Mouse (Mus musculus) intestine, postnatal 0 days (tissue): ENCODE data around the gene Mks1. TPM values are rescaled to one million over a fixed set of nuclear protein-coding genes. Genes with fewer than 3 reads are reported as not detected.

Source experiments
- ATAC-seq: fragments of 200-750 bp; cut with Nextera tagmentation; 2 replicates; pipeline ENCODE4 v1.8.0; 2017; ENCODE audit warnings: mild to moderate bottlenecking, moderate TSS enrichment, moderate library complexity
- H3K27ac ChIP-seq: fragments of 300-500 bp; sonication (generic); 2 replicates; pipeline ENCODE4 v1.5.1; 2014; ENCODE audit warnings: mild to moderate bottlenecking, low read depth, low read length, moderate library complexity
- H3K27me3 ChIP-seq: fragments of 300-500 bp; sonication (generic); replicated peaks from 2 replicates; pipeline ENCODE4 v1.6.1; 2014; ENCODE audit warnings: low read length, mixed read lengths; ENCODE audit not compliant: control insufficient read depth, insufficient read depth
- H3K36me3 ChIP-seq: fragments of 300-500 bp; sonication (generic); 2 replicates; pipeline ENCODE4 v1.6.1; 2014; ENCODE audit warnings: mild to moderate bottlenecking, moderate library complexity; ENCODE audit not compliant: control insufficient read depth, insufficient read depth
- H3K4me1 ChIP-seq: fragments of 300-500 bp; sonication (generic); replicated peaks from 2 replicates; pipeline ENCODE4 v1.6.1; 2014; ENCODE audit warnings: antibody characterized with exemption, low read length, mixed read lengths; ENCODE audit not compliant: control insufficient read depth, insufficient read depth
- H3K4me2 ChIP-seq: fragments of 300-500 bp; sonication (generic); replicated peaks from 2 replicates; pipeline ENCODE4 v1.6.1; 2014; ENCODE audit warnings: low read depth, mild to moderate bottlenecking, moderate library complexity
- H3K4me3 ChIP-seq: fragments of 300-500 bp; sonication (generic); 2 replicates; pipeline ENCODE4 v1.5.1; 2014; ENCODE audit warnings: low read depth, low read length
- H3K9ac ChIP-seq: fragments of 300-500 bp; sonication (generic); 2 replicates; pipeline ENCODE4 v1.6.1; 2014; ENCODE audit warnings: mild to moderate bottlenecking, low read depth, low read length
- H3K9me3 ChIP-seq: fragments of 300-500 bp; sonication (generic); 2 replicates; pipeline ENCODE4 v1.6.1; 2016; ENCODE audit warnings: mixed run types; ENCODE audit not compliant: control insufficient read depth
- CTCF ChIP-seq: sonication (generic); IDR thresholded peaks from 2 replicates; pipeline ENCODE4 v1.5.1; 2016; ENCODE audit warnings: low read depth, mild to moderate bottlenecking, control low read depth, antibody characterized with exemption, moderate library complexity
- WGBS: fragments of 180-500 bp; shearing (Covaris S2); extraction: QIAGEN DNeasy Blood & Tissue Kit; methylation state at CpG from one replicate; pipeline ENCODE4 v1.1.7; 2014; 5-methylcytosine and 5-hydroxymethylcytosine counted together
- polyA plus RNA-seq: library from polyadenylated mRNA; unstranded; fragments of >200 nt; fragmentation: Nextera tagmentation; extraction: Ambion mirVana; gene quantifications from 2 replicates; pipeline ENCODE4 v1.2.1, GENCODE M21; 2015

Mks1 gene
- polyA plus RNA-seq, 1 experiment from 2014 or later = 2.6 TPM

- Histone ChIP-seq H3K4me1 (no peaks in the 10 kb centered on the region), H3K27ac (no peak overlapping the region), H3K9ac (no peak overlapping the region), H3K27me3 (no peaks in the 10 kb centered on the region), H3K9me3 (no peaks in the 10 kb centered on the region), H3K36me3 (no peaks in the 10 kb centered on the region), H3K4me2 (peak overlapping the region; percentile 32), H3K4me3 (no peak overlapping the region)
- WGBS = 53% methylated on average over 12 of the region's 12 CpGs
- no peak for TF ChIP-seq CTCF
- peak; percentile 91 for ATAC-seq
Measured at GRCm38 (mm10) chr11:87846968-87847600, 5.9 kb upstream of the Mks1 start.

- no peaks in the 10 kb centered on the region for H3K9me3 ChIP-seq
- H3K9ac ChIP-seq = no peak overlapping the region
- H3K4me1 ChIP-seq = no peaks in the 10 kb centered on the region
- no peak for ATAC-seq
- H3K36me3 ChIP-seq = no peaks in the 10 kb centered on the region
- H3K4me2 ChIP-seq = 0 out of 2 replicates have a peak overlapping the region, but pooled peaks have one; percentile 32
- no peaks in the 10 kb centered on the region for H3K27me3 ChIP-seq
- no peak for TF ChIP-seq CTCF
- no peak overlapping the region for H3K27ac ChIP-seq
- WGBS = 78% methylated on average over 6 of the region's 6 CpGs
- no peak overlapping the region for H3K4me3 ChIP-seq
Measured at GRCm38 (mm10) chr11:87847884-87848283, 5.1 kb upstream of the Mks1 start.

DNA sequence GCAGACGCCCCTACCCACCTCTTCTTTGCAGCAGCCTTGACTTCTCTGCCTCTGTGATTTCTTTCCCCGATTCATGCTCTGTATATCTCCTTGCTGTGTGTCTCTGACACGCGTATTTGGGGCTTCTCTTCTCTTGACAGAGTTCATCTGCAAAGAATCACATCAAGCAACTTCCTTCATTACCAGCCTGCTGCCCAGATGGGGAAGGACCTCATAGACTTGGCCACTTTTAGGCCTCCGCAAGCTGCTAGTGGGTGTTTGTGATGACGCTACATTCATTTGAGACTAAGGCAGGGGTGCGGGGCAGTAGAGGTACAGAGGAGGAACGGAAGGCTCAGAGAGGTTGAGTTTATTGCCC, 561 bp downstream of the Mks1 start:
- Histone ChIP-seq H3K9me3 (no peaks in the 10 kb centered on the region), H3K4me3 (peak overlapping the region; percentile 70), H3K4me2 (peak overlapping the region; percentile 90), H3K27me3 (no peaks in the 10 kb centered on the region), H3K27ac (peak overlapping the region; percentile 28; the same call in 1 of the 2 replicates), H3K36me3 (peaks cover 19% of the 10 kb centered on the region), H3K4me1 (0 out of 2 replicates have a peak, but pooled peaks cover 3% of the 10 kb centered on the region), H3K9ac (peak overlapping the region; percentile 53; the same call in 1 of the 2 replicates)
- no peak for TF ChIP-seq CTCF
- 29% methylated on average over 8 of the region's 8 CpGs for WGBS
- ATAC-seq = peak; percentile 18; the same call in 1 of the 2 replicates

- WGBS = 90% methylated on average over 7 of the region's 7 CpGs
- ATAC-seq = no peak
Measured at GRCm38 (mm10) chr11:87854550-87854949, 1.5 kb downstream of the Mks1 start.

DNA sequence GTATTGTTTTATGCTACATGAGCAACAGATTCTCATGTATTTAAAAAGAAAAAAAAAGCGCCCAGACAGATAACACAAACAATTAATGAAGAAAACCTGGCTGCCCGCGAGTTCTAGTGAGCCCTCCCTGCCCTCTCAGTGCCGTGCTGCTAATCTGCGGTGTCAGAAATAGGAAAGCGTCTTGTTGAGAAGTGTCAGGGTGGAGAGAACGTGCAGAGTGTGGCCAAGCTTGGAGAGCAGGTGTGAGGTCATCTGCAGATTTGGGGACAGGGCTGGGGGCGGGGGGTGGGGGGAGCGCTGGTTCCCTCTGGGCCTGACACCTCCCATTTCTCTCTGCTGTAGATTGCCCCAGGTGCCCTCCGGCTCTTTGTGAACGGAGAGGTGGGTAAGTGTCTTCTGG, 6.3 kb downstream of the Mks1 start:
- Histone ChIP-seq H3K4me1 (no peaks in the 10 kb centered on the region), H3K9ac (no peak overlapping the region), H3K9me3 (no peaks in the 10 kb centered on the region), H3K4me2 (no peak overlapping the region), H3K27me3 (no peaks in the 10 kb centered on the region), H3K36me3 (peaks cover 47% of the 10 kb centered on the region), H3K27ac (no peak overlapping the region), H3K4me3 (no peak overlapping the region)
- no peak for ATAC-seq
- WGBS = 89% methylated on average over 11 of the region's 11 CpGs
- no peak for TF ChIP-seq CTCF

More at GRCm38 (mm10) chr11:87854550-87854949, 1.5 kb downstream of the Mks1 start:
- TF ChIP-seq CTCF = no peak
- Histone ChIP-seq H3K27me3 (no peaks in the 10 kb centered on the region), H3K27ac (no peak overlapping the region), H3K4me1 (0 out of 2 replicates have a peak, but pooled peaks cover 3% of the 10 kb centered on the region), H3K36me3 (peaks cover 19% of the 10 kb centered on the region), H3K9me3 (no peaks in the 10 kb centered on the region), H3K4me2 (no peak overlapping the region), H3K4me3 (no peak overlapping the region), H3K9ac (no peak overlapping the region)

- no peak for ATAC-seq
- Histone ChIP-seq H3K36me3 (peaks cover 47% of the 10 kb centered on the region), H3K9ac (no peak overlapping the region), H3K27ac (no peak overlapping the region), H3K4me2 (no peak overlapping the region), H3K9me3 (no peaks in the 10 kb centered on the region), H3K27me3 (no peaks in the 10 kb centered on the region), H3K4me1 (no peaks in the 10 kb centered on the region), H3K4me3 (no peak overlapping the region)
- TF ChIP-seq CTCF = no peak
- WGBS = 85% methylated on average over 9 of the region's 9 CpGs
Measured at GRCm38 (mm10) chr11:87860426-87860825, 7.4 kb downstream of the Mks1 start.
